Mouse (Mus musculus) WW6 (cell line): ENCODE measurements around the gene Olfr805.

Experiments
- DNase-seq: peaks from one replicate; pipeline ENCODE4 v3.0.0-alpha.2; 2013; ENCODE audit warnings: low read depth, low spot score

Gene Olfr805

DNA sequence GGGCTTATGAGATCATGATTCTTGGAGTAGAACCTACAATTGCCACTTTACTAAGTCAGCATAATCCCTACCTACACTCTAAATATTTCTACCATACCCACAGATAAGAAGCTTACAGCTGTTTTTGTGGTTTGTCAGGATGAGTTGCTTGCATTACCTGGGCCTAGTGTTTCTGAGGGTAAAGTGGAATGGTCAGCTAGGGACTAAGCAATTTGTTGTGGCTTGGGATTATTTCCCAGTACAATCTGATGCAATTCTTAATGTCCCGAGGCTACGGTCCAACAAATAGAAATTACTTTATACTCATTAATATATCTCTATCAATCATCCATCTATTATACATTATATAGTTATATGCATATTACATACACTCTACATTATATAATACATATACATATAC is at the start of gene Olfr805:
Gene Olfr805, minus strand, starts transcription at position 101 of the 400 bp plus-strand sequence.
- no peak for DNase-seq

DNA sequence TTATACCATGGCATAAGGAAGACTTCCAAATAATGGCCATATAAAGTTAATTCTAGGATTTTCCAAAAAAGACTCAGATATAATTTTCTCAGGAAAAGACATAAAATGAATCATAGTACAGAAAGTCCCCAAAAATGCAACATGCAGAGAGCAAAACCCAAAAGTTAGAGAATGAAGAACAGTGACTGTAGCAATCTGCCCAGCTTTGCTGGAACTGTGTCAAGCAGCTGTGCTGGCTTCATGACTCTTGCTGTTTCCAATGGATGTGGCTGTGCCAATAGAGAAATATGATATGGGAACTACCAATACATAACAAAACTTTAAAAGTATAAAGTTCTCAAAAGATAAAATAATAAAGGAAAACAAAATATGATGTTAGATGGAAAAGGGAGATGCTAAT is 48.9 kb upstream of the Olfr805 start:
- DNase-seq: no peak

DNA sequence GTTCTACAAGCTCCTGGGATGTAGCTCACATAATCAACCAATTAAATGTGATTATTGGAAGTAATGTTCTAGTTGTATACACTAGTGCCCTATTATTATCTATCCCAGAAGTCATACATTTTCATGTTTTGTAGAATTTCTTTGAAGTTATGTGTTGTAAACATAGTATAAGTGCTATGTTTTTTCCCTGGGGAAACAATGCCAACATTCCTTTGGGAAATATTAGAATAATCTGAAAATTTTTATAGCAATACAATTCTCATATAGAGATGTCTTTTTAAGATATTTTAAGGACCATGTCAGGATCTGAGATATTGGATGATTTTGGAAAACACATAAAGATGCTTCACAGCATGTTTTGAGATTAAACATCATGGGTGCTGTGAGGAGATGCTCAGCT is 45.2 kb upstream of the Olfr805 start, which contains the start of gene Olfr809:
Gene Olfr809, plus strand, starts transcription at position 301 of the 400 bp plus-strand sequence.
- no peak for DNase-seq

DNA sequence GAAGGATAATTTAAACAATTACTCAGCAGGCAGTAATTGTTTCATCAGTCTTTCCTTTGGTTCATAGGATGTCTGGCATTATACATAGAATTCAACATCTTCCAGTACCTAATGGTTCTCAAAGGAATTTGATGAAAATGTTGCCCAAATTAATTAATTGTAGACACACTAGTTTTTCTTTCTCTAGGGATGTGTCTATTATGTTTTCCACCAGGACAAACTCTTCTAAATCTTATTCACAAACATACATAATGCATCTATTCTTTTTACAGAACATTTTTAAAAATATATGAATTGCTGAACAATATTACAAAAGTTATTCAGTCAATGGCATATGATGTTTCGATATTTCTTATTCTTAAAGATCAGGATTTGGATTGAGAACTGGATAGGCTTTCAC is 36.0 kb upstream of the Olfr805 start, which contains the start of gene Olfr808:
Gene Olfr808, plus strand, starts transcription at position 301 of the 400 bp plus-strand sequence.
- DNase-seq: no peak

DNA sequence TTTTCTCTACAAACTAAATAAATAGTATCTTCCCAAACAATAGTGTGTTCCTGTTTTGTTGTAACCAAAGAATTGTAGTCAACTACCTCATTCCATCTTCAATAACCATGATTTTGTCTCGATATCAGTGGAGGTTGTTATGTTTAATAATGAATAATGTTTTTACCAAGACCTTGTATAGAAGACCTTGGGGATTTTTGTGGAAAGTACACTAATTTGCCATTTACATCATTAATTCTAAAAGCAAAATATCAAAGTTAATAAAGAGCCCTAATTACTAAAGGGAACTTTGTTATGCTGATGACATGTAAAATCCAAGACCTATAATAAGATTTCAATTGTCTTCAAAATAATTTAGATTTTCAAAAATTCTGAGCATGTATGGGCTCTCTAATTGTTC is 28.5 kb upstream of the Olfr805 start, which contains the start of gene Olfr807:
Gene Olfr807, minus strand, starts transcription at position 101 of the 400 bp plus-strand sequence.
- DNase-seq: no peak

DNA sequence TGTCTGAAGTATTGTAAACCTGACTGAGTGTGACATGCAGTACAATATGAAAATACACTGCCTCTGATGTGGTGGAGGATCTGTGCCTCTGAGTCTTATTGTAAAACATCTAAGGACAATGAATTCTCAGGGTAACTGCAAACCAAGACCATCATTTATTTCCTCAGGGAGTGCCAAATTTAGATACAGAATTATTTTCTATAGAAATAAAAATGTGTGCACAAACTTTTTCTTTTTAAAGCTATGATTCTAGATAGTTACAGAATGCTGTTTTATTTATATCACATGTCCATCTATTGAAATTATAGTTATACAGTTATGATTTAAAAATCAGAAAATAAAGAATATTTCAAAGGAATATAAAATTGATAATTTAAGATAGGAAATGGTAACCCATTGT is 12.6 kb upstream of the Olfr805 start, which contains the start of gene Olfr806:
Gene Olfr806, minus strand, starts transcription at position 101 of the 400 bp plus-strand sequence.
- DNase-seq: no peak

DNA sequence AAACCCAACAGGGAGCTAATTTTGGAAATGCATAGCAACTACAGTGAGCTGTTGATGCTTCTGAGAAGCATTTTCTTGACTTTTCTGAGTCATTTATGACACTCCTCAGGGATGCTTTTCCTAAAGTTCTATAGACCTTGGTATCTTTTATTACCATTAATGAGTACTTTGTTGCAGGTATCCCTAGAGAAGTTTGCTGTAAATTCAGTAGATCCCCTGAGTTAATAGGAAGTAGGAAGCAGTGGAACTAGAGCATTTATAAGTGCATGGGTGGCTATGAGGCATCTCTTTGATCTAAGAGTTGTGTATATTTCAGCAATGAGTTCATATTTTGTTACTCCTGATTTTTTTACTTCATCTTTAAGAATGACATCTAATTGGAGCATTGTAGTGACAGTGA is 26.3 kb downstream of the Olfr805 start, which contains the start of gene Olfr804:
Gene Olfr804, plus strand, starts transcription at position 301 of the 400 bp plus-strand sequence.
- no peak for DNase-seq

DNA sequence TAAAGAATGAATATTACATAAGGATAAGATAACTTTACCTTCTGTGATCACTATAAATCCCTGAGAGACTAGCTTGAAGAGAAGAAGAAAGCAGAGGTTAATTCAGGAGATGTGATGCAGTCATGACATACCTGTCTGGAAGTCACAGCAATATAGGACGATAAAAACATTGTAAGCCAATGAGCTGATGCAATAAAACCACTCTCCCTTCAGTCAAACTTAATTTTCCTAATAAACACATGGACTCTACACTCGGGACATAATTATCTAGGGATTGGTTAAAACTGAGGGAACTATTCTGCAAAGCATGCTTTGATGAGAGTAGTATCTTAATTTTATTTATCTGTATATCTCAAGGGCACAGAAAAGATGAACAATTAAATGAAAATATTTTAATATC is 35.0 kb downstream of the Olfr805 start, which contains the start of gene Olfr803:
Gene Olfr803, minus strand, starts transcription at position 101 of the 400 bp plus-strand sequence.
- no peak for DNase-seq

DNA sequence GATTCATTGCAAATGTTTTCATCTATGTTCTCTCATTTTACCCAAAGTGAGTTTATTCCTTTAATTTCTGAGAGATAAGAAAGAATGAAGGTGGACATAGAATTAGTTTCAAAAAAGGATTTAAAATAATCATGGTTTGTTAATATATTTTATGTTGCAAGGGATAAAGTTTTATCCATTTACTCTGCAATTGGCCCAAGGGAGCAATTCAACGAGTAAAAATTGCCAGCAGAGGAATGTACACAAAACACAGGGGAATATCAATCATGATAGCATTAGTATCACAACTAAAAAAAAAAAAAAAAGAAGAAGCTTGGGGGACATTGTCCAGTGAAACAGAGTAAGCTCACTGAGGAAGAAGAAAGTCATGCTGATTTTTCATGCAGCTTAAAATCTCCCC is 41.1 kb downstream of the Olfr805 start, which contains the start of gene Olfr802:
Gene Olfr802, minus strand, starts transcription at position 101 of the 400 bp plus-strand sequence.
- no peak for DNase-seq

DNA sequence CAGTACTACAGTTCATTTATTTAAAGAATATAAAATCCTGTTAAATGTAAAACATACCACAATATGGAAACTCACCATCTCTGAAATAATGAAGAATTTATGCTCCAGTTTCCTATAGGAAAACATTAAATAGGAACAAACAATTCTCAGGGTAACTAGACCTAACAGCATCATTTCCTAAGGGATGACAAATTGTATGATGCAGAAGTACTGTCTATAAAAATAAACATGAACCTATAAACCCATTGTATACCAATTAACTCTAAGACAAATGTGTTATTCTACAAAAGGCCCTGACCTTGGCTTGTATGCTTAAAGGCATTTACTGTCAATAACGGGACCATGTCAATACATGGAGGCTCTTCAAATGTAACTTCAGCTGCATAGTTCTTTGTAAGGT is 55.4 kb downstream of the Olfr805 start, which contains the start of gene Olfr801:
Gene Olfr801, minus strand, starts transcription at position 101 of the 400 bp plus-strand sequence.
- no peak for DNase-seq
